Mouse (Mus musculus) ES-E14 (cell line): ENCODE measurements around the gene Fam240b. TPM values are rescaled to one million over a fixed set of nuclear protein-coding genes. Genes with fewer than 3 reads are reported as not detected.

ENCODE experiments used
- DNase-seq: peaks from one replicate; pipeline ENCODE4 v3.0.0-alpha.2; 2013; ENCODE audit warnings: low read depth, low spot score
- H3K27ac ChIP-seq: 2 replicates; pipeline ENCODE4 v1.5.1; 2012; ENCODE audit warnings: low read depth, mild to moderate bottlenecking, low read length, moderate library complexity, mixed read lengths; ENCODE audit not compliant: poor library complexity, insufficient read depth, severe bottlenecking
- H3K36me3 ChIP-seq: 2 replicates; pipeline ENCODE4 v1.6.1; 2012; ENCODE audit warnings: mild to moderate bottlenecking, low read length, moderate library complexity, mixed read lengths; ENCODE audit not compliant: control insufficient read depth, poor library complexity, insufficient read depth, severe bottlenecking
- H3K4me1 ChIP-seq, 2 experiments: fragments of 150-350 bp in 1 of 2; sonication (generic) in 1 of 2; 2 replicates each; pipeline ENCODE4 v1.6.1; 2012; ENCODE audit warnings: low read length in 2 of 2, mild to moderate bottlenecking in 1 of 2, mixed read lengths in 1 of 2; ENCODE audit not compliant: control insufficient read depth in 2 of 2, insufficient read depth in 2 of 2, poor library complexity in 1 of 2
- H3K4me3 ChIP-seq, 2 experiments: fragments of 150-350 bp in 1 of 2; sonication (generic) in 1 of 2; 2 replicates each; pipeline ENCODE4 v1.5.1; 2012; ENCODE audit warnings: low read length in 2 of 2, low read depth in 1 of 2, mild to moderate bottlenecking in 1 of 2, mixed read lengths in 1 of 2; ENCODE audit not compliant: insufficient read depth in 1 of 2, poor library complexity in 1 of 2, severe bottlenecking in 1 of 2
- H3K9ac ChIP-seq: 2 replicates; pipeline ENCODE4 v1.6.1; 2012; ENCODE audit warnings: low read depth, mild to moderate bottlenecking, low read length, mixed read lengths; ENCODE audit not compliant: poor library complexity, insufficient read depth, severe bottlenecking
- H3K9me3 ChIP-seq: fragments of 150-350 bp; sonication (generic); 2 replicates; pipeline ENCODE4 v1.6.1; 2012; ENCODE audit warnings: low read depth, mild to moderate bottlenecking, low read length; ENCODE audit not compliant: control insufficient read depth, insufficient read depth
- CHD2 ChIP-seq: IDR thresholded peaks from 2 replicates; pipeline ENCODE4 v1.6.1; 2014; ENCODE audit warnings: mild to moderate bottlenecking, low read depth, low read length, inconsistent platforms
- HCFC1 ChIP-seq: IDR thresholded peaks from 2 replicates; pipeline ENCODE4 v1.6.1; 2012; ENCODE audit warnings: low read length, inconsistent platforms, borderline replicate concordance; ENCODE audit not compliant: insufficient read depth
- MAFK ChIP-seq: IDR thresholded peaks from 2 replicates; pipeline ENCODE4 v1.6.1; 2014; ENCODE audit warnings: mild to moderate bottlenecking, low read depth, low read length, inconsistent platforms; ENCODE audit not compliant: insufficient read depth
- ZC3H11A ChIP-seq: IDR thresholded peaks from 2 replicates; pipeline ENCODE4 v1.6.1; 2012; ENCODE audit warnings: low read depth, mild to moderate bottlenecking, inconsistent platforms, low read length, borderline replicate concordance
- ZNF384 ChIP-seq: IDR thresholded peaks from 2 replicates; pipeline ENCODE4 v1.6.1; 2012; ENCODE audit warnings: low read depth, low read length, inconsistent platforms
- in situ Hi-C, 2 experiments: fragments of 600-800 bp; cut with MboI; formaldehyde crosslinking; loops; one replicate each; pipeline ENCODE4 v1.15.1; 2025; ENCODE audit warnings: low sequenced_read_pairs in 2 of 2, inconsistent platforms in 1 of 2; ENCODE audit not compliant: unreplicated experiment in 2 of 2
- total RNA-seq: library from RNA; depleted of rRNA; stranded (reverse); fragments of 300-350 nt; gene quantifications from 2 replicates; pipeline ENCODE4 v1.2.3, GENCODE M21; 2012; rRNA removed

Gene Fam240b
- total RNA-seq, 1 experiment = not detected

- in situ Hi-C loops = no loop called here
- DNase-seq = peak; percentile 94
- Histone ChIP-seq H3K9ac (peak within 1 kb of the TSS; percentile 79), H3K36me3 (no peaks in the 10 kb centered on the region), H3K4me3 (peak within 1 kb of the TSS; percentile 86 to 88), H3K9me3 (no peaks in the 10 kb centered on the region), H3K27ac (no peak within 1 kb of the TSS), H3K4me1 (no peaks in the 10 kb centered on the region)
- no peak for TF ChIP-seq MAFK
- no peak for TF ChIP-seq ZNF384
- peak; percentile 60; the same call in 1 of the 2 replicates for TF ChIP-seq HCFC1
- no peak for TF ChIP-seq ZC3H11A
- no peak for TF ChIP-seq CHD2
Measured at GRCm38 (mm10) chr13:64432017-64432995, 65.3 kb downstream of the Fam240b start, which contains the start of gene Cdk20. TSS of gene Cdk20 (plus strand) at chr13:64432314.

Other genes with a start within 250 kb of the Fam240b start
- 12.3 and 12.8 TPM in 2 replicates for gene Cdc14b, start 222.5 kb downstream of the Fam240b start, total RNA-seq
- gene Aaed1, start 185.1 kb downstream of the Fam240b start, total RNA-seq = 7.1 and 10.7 TPM in 2 replicates
- 322 and 326 TPM in 2 replicates for gene Ctsl, start 126.9 kb downstream of the Fam240b start, total RNA-seq
- gene Cdk20, start 65.5 kb downstream of the Fam240b start, total RNA-seq = 6.0 and 6.1 TPM in 2 replicates